Mouse (Mus musculus) spleen, adult 2 months (tissue): ENCODE results near the gene Cfap126.
"Not testable (repeated sequence)": the region's sequence is repeated elsewhere in the genome, so short reads cannot be mapped to it uniquely, and the experiment has no call there.

Experiments used
- CTCF ChIP-seq: fragments of 200-500 bp; IDR thresholded peaks from 2 replicates; pipeline ENCODE4 v1.5.1; 2011; ENCODE audit warnings: mild to moderate bottlenecking, inconsistent platforms; ENCODE audit not compliant: insufficient read depth, insufficient read length, insufficient replicate concordance; ENCODE audit errors: extremely low read depth
- POLR2A ChIP-seq: fragments of 200-500 bp; IDR thresholded peaks from 2 replicates; pipeline ENCODE4 v1.6.1; 2011; ENCODE audit warnings: low read depth, low read length, inconsistent platforms

DNA sequence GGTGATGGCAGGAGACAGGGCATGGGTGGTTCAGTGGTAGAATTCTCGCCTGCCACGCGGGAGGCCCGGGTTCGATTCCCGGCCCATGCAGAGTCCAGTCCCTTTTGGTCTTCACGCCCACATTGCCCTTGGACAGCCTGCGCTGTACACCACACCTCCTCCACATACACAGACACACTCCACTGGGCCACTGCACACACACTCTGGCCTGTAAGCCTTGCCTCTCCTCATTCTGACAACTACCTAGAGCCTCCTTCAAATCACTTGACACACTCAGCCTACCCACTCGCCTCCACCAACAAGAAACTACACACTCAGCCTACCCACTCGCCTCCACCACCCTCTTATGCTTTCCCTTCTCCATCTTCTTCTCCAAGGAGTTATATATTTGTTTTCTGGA is 39.4 kb upstream of the Cfap126 start:
- TF ChIP-seq POLR2A, CTCF: not testable (repeated sequence)
